Mouse (Mus musculus): ENCODE data around the gene Pfkfb3.

DNA sequence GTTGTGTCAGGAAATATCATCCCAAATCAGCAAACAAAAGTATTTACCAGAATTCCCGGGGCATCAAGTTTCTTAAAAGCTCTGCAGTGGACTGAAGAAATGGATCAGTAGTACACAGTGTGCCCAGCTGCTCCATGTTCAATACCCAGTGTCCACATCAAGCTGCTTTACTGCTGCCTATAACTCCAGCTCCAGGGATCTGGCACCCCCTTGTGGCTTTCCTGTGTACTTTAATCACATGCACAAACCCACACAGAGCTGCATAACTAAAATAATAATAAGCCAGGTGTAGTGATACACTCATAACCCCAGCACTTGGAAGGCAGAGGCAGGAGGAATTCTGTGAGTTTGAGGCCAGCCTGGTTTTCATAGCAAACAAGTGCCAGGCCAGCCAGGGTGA is 11.2 kb downstream of the Pfkfb3 start:
- TF ChIP-seq POLR2A (IDR thresholded peaks at IDR 0.05; ENCODE audit: borderline replicate concordance, extremely low read depth, insufficient read depth, insufficient read length, poor library complexity, severe bottlenecking) (no peak), CTCF (IDR thresholded peaks at IDR 0.05; ENCODE audit: borderline replicate concordance, extremely low read depth, insufficient read depth, insufficient read length) (peak; percentile 67; the same call in 1 of the 2 replicates)

Data from brain, embryonic 14.5 days (tissue).